Mouse (Mus musculus) kidney, embryonic 16.5 days (tissue): Measurements from ENCODE around the gene Atp8a1. TPM values are rescaled to one million over a fixed set of nuclear protein-coding genes. Genes with fewer than 3 reads are reported as not detected.

Experiments used
- ATAC-seq: fragments of 200-750 bp; cut with Nextera tagmentation; 2 replicates; pipeline ENCODE4 v1.8.0; 2017; ENCODE audit warnings: moderate TSS enrichment; ENCODE audit not compliant: low FRiP score, low TSS enrichment
- H3K27ac ChIP-seq: fragments of 300-500 bp; sonication (generic); 2 replicates; pipeline ENCODE4 v1.5.1; 2014; ENCODE audit warnings: low read length
- H3K27me3 ChIP-seq: fragments of 300-500 bp; sonication (generic); 2 replicates; pipeline ENCODE4 v1.6.1; 2014; ENCODE audit warnings: low read length, control low read depth, mixed read lengths; ENCODE audit not compliant: insufficient read depth
- H3K36me3 ChIP-seq: fragments of 300-500 bp; sonication (generic); 2 replicates; pipeline ENCODE4 v1.6.1; 2014; ENCODE audit warnings: low read length, control low read depth, mixed read lengths; ENCODE audit not compliant: insufficient read depth
- H3K4me1 ChIP-seq: fragments of 300-500 bp; sonication (generic); 2 replicates; pipeline ENCODE4 v1.6.1; 2014; ENCODE audit warnings: low read length, control low read depth, mixed read lengths; ENCODE audit not compliant: insufficient read depth
- H3K4me2 ChIP-seq: fragments of 300-500 bp; sonication (generic); replicated peaks from 2 replicates; pipeline ENCODE4 v1.6.1; 2014; ENCODE audit warnings: low read depth, low read length
- H3K4me3 ChIP-seq: fragments of 300-500 bp; sonication (generic); 2 replicates; pipeline ENCODE4 v1.5.1; 2014; ENCODE audit warnings: mild to moderate bottlenecking, low read length
- H3K9ac ChIP-seq: fragments of 300-500 bp; sonication (generic); replicated peaks from 2 replicates; pipeline ENCODE4 v1.6.1; 2014; ENCODE audit warnings: low read length
- H3K9me3 ChIP-seq: fragments of 300-500 bp; sonication (generic); 2 replicates; pipeline ENCODE4 v1.6.1; 2016; ENCODE audit warnings: low read length, control low read depth
- whole genome bisulfite sequencing: fragments of 180-500 bp; shearing (Covaris S2); extraction: QIAGEN DNeasy Blood & Tissue Kit; methylation state at CpG from one replicate; pipeline ENCODE4 v1.1.7; 2014; 5-methylcytosine and 5-hydroxymethylcytosine counted together
- polyA plus RNA-seq: library from polyadenylated mRNA; unstranded; fragments of >200 nt; fragmentation: Nextera tagmentation; extraction: Ambion mirVana; gene quantifications from 2 replicates; pipeline ENCODE4 v1.2.1, GENCODE M21; 2015

Gene Atp8a1
- polyA plus RNA-seq, 1 experiment from 2014 or later, result 10.7 TPM

GRCm38 (mm10) chr5:67782775-67783174 is 64.5 kb downstream of the Atp8a1 start:
- Histone ChIP-seq H3K4me2 (no peak overlapping the region), H3K9ac (no peak overlapping the region), H3K9me3 (no peaks in the 10 kb centered on the region), H3K27ac (no peak overlapping the region), H3K27me3 (no peaks in the 10 kb centered on the region), H3K4me3 (no peak overlapping the region), H3K36me3 (no peaks in the 10 kb centered on the region), H3K4me1 (no peaks in the 10 kb centered on the region)
- 66% methylated on average over 7 of the region's 7 CpGs for WGBS
- ATAC-seq, result no peak

- 0 out of 2 replicates have a peak overlapping the region, but pooled peaks have one; percentile 6 for H3K27ac ChIP-seq
- ATAC-seq, result peak; percentile 84; the same call in 1 of the 2 replicates
- peak overlapping the region; percentile 38 for H3K4me2 ChIP-seq
- no peak overlapping the region for H3K9ac ChIP-seq
- no peak overlapping the region for H3K4me3 ChIP-seq
- no peaks in the 10 kb centered on the region for H3K4me1 ChIP-seq
- no peaks in the 10 kb centered on the region for H3K36me3 ChIP-seq
- H3K27me3 ChIP-seq, result no peaks in the 10 kb centered on the region
- no peaks in the 10 kb centered on the region for H3K9me3 ChIP-seq
- WGBS, result 42% methylated on average over 8 of the region's 8 CpGs
Observed at GRCm38 (mm10) chr5:67778026-67778425, 69.2 kb downstream of the Atp8a1 start.

GRCm38 (mm10) chr5:67774186-67774585 is 73.0 kb downstream of the Atp8a1 start:
- no peak overlapping the region for H3K4me3 ChIP-seq
- no peak overlapping the region for H3K27ac ChIP-seq
- H3K9me3 ChIP-seq, result no peaks in the 10 kb centered on the region
- no peak overlapping the region for H3K9ac ChIP-seq
- no peaks in the 10 kb centered on the region for H3K27me3 ChIP-seq
- no peaks in the 10 kb centered on the region; the same call in 1 of the 2 replicates for H3K36me3 ChIP-seq
- ATAC-seq, result no peak
- H3K4me2 ChIP-seq, result no peak overlapping the region
- 88% methylated on average over 2 of the region's 2 CpGs for WGBS
- no peaks in the 10 kb centered on the region for H3K4me1 ChIP-seq

- Histone ChIP-seq H3K4me3 (no peak overlapping the region), H3K4me1 (no peaks in the 10 kb centered on the region), H3K27ac (no peak overlapping the region), H3K27me3 (no peaks in the 10 kb centered on the region), H3K9me3 (no peaks in the 10 kb centered on the region), H3K9ac (no peak overlapping the region), H3K36me3 (no peaks in the 10 kb centered on the region; the same call in 1 of the 2 replicates), H3K4me2 (no peak overlapping the region)
- no peak for ATAC-seq
- 78% methylated on average over 8 of the region's 8 CpGs for WGBS
Observed at GRCm38 (mm10) chr5:67768708-67769107, 78.5 kb downstream of the Atp8a1 start.

- H3K9ac ChIP-seq, result no peak overlapping the region
- ATAC-seq, result no peak
- no peak overlapping the region for H3K4me3 ChIP-seq
- H3K27ac ChIP-seq, result no peak overlapping the region
- H3K4me2 ChIP-seq, result no peak overlapping the region
- H3K9me3 ChIP-seq, result no peaks in the 10 kb centered on the region
- WGBS, result 91% methylated on average over 3 of the region's 3 CpGs
- no peaks in the 10 kb centered on the region for H3K36me3 ChIP-seq
- H3K27me3 ChIP-seq, result no peaks in the 10 kb centered on the region
- no peaks in the 10 kb centered on the region for H3K4me1 ChIP-seq
Observed at GRCm38 (mm10) chr5:67764798-67765197, 82.4 kb downstream of the Atp8a1 start.

GRCm38 (mm10) chr5:67758126-67758525 is 89.1 kb downstream of the Atp8a1 start:
- WGBS, result 84% methylated on average over 6 of the region's 6 CpGs
- no peak for ATAC-seq
- Histone ChIP-seq H3K9ac (no peak overlapping the region), H3K4me3 (no peak overlapping the region), H3K36me3 (no peaks in the 10 kb centered on the region), H3K4me2 (no peak overlapping the region), H3K9me3 (no peaks in the 10 kb centered on the region), H3K27ac (no peak overlapping the region), H3K27me3 (no peaks in the 10 kb centered on the region), H3K4me1 (no peaks in the 10 kb centered on the region)

GRCm38 (mm10) chr5:67756138-67756537 is 91.1 kb downstream of the Atp8a1 start:
- no peaks in the 10 kb centered on the region for H3K9me3 ChIP-seq
- no peak overlapping the region for H3K9ac ChIP-seq
- H3K4me1 ChIP-seq, result no peaks in the 10 kb centered on the region
- H3K4me3 ChIP-seq, result no peak overlapping the region
- no peak overlapping the region for H3K27ac ChIP-seq
- no peaks in the 10 kb centered on the region for H3K27me3 ChIP-seq
- no peak overlapping the region for H3K4me2 ChIP-seq
- ATAC-seq, result no peak; the same call in 1 of the 2 replicates
- no peaks in the 10 kb centered on the region for H3K36me3 ChIP-seq
- 21% methylated on average over 6 of the region's 6 CpGs for WGBS

GRCm38 (mm10) chr5:67753057-67753456 is 94.2 kb downstream of the Atp8a1 start:
- no peak overlapping the region for H3K27ac ChIP-seq
- H3K9me3 ChIP-seq, result no peaks in the 10 kb centered on the region
- no peaks in the 10 kb centered on the region for H3K36me3 ChIP-seq
- no peak overlapping the region for H3K9ac ChIP-seq
- H3K27me3 ChIP-seq, result no peaks in the 10 kb centered on the region
- no peak overlapping the region for H3K4me3 ChIP-seq
- H3K4me2 ChIP-seq, result no peak overlapping the region
- ATAC-seq, result no peak
- 69% methylated on average over 2 of the region's 2 CpGs for WGBS
- no peaks in the 10 kb centered on the region for H3K4me1 ChIP-seq

- Histone ChIP-seq H3K27me3 (no peaks in the 10 kb centered on the region), H3K36me3 (no peaks in the 10 kb centered on the region), H3K4me1 (no peaks in the 10 kb centered on the region), H3K27ac (no peak overlapping the region), H3K9ac (no peak overlapping the region), H3K4me2 (no peak overlapping the region), H3K4me3 (no peak overlapping the region), H3K9me3 (no peaks in the 10 kb centered on the region)
- WGBS, result 81% methylated on average over 10 of the region's 10 CpGs
- no peak for ATAC-seq
Observed at GRCm38 (mm10) chr5:67752629-67753028, 94.6 kb downstream of the Atp8a1 start.

GRCm38 (mm10) chr5:67752007-67752406 is 95.2 kb downstream of the Atp8a1 start:
- peak; percentile 69; the same call in 1 of the 2 replicates for ATAC-seq
- 31% methylated on average over 3 of the region's 3 CpGs for WGBS

More at GRCm38 (mm10) chr5:67752007-67752406, 95.2 kb downstream of the Atp8a1 start:
- no peak overlapping the region for H3K4me2 ChIP-seq
- no peaks in the 10 kb centered on the region for H3K27me3 ChIP-seq
- no peaks in the 10 kb centered on the region for H3K36me3 ChIP-seq
- H3K4me3 ChIP-seq, result no peak overlapping the region
- no peaks in the 10 kb centered on the region for H3K9me3 ChIP-seq
- no peaks in the 10 kb centered on the region for H3K4me1 ChIP-seq
- H3K27ac ChIP-seq, result no peak overlapping the region
- H3K9ac ChIP-seq, result no peak overlapping the region
